9 mouse cellular contexts compared by ENCODE assay signal in the genomic region with DNA sequence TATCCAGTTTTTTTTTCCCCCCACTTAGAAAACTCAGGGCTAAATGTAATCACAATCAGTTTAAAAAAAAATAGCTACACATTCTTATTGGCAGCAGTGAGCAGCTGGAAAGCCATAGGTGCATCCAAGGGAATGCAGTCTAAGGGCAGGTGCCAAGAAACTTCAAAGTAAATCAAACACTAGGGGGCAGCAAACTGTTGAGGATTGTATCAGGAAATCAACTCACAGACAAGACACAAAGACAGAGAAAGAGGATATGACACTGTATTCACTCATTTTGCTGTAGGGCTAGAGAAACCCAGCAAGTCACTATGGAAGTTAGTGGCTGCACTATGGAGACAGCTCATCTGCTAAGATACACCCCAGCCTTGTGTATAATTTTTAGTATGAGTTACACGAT. TPM values are rescaled to one million over a fixed set of nuclear protein-coding genes. Genes with fewer than 3 reads are reported as not detected.
DNase-seq lines count a peak whose midpoint lies in the region; ATAC-seq and TF ChIP-seq lines count a peak whose summit lies in the region.
"Had no signal": no experiment of that assay in that cellular context is flagged by ENCODE, and none has a peak within 500 bp of the region (broad histone marks: within the 10 kb centered on the region; RNA-seq: fewer than 3 reads in every experiment).

No protein-coding gene starts in this region.

- H3K9ac ChIP-seq in kidney, embryonic 15.5 days: no peak overlapping the region
- H3K9ac ChIP-seq in hindbrain, embryonic 11.5 days (ENCODE audit: low read depth, low read length): no peak overlapping the region
- no peak overlapping the region for H3K9ac ChIP-seq in midbrain, embryonic 15.5 days
- no peak overlapping the region for H3K9ac ChIP-seq in stomach, postnatal 0 days (ENCODE audit: low read length)
- H3K9ac ChIP-seq: liver, embryonic 15.5 days had no signal

- no peaks in the 10 kb centered on the region for H3K9me3 ChIP-seq in kidney, embryonic 15.5 days (replicated peaks)
- H3K9me3 ChIP-seq in hindbrain, embryonic 11.5 days (ENCODE audit: control insufficient read depth, low read length): no peaks in the 10 kb centered on the region
- no peaks in the 10 kb centered on the region for H3K9me3 ChIP-seq in midbrain, embryonic 15.5 days
- H3K9me3 ChIP-seq in stomach, postnatal 0 days (ENCODE audit: control insufficient read depth, low read length): no peaks in the 10 kb centered on the region
- H3K9me3 ChIP-seq: liver, embryonic 15.5 days had no signal

- peak; percentile 67 for DNase-seq in kidney, adult 11 months
- peak; percentile 31 for DNase-seq in adrenal gland, adult 8-10 months
- peak; percentile 91 for DNase-seq in embryo, embryonic 11 days
- peak; percentile 84 for DNase-seq in hindbrain, embryonic 11.5 days (ENCODE audit: low spot score)
- DNase-seq in left cerebral cortex, adult 2 months (ENCODE audit: extremely low spot score in 1 of 2, low spot score in 2 of 2): peak; percentile 39 to 63
- DNase-seq in stomach, postnatal 0 days (ENCODE audit: low spot score): peak; percentile 29

- 57% methylated on average over 1 of the region's 1 CpGs for WGBS in kidney, embryonic 15.5 days
- WGBS in hindbrain, embryonic 11.5 days: 58% methylated on average over 1 of the region's 1 CpGs
- 47% methylated on average over 1 of the region's 1 CpGs for WGBS in midbrain, embryonic 15.5 days
- WGBS in stomach, postnatal 0 days: 31% methylated on average over 1 of the region's 1 CpGs

- H3K27ac ChIP-seq in kidney, embryonic 15.5 days: no peak overlapping the region
- no peak overlapping the region for H3K27ac ChIP-seq in hindbrain, embryonic 11.5 days (ENCODE audit: low read depth, low read length)
- H3K27ac ChIP-seq in left cerebral cortex, adult 2 months: peak overlapping the region; percentile 66
- H3K27ac ChIP-seq in midbrain, embryonic 15.5 days: peak overlapping the region; percentile 65; the same call in 1 of the 2 replicates
- H3K27ac ChIP-seq in stomach, postnatal 0 days (replicated peaks): no peak overlapping the region
- H3K27ac ChIP-seq: liver, embryonic 15.5 days had no signal

- peak; percentile 81 for TF ChIP-seq CTCF in left cerebral cortex, adult 2 months (IDR thresholded peaks at IDR 0.05)
- peak; percentile 88 for TF ChIP-seq CTCF in stomach, postnatal 0 days (IDR thresholded peaks at IDR 0.05; ENCODE audit: low read depth)

- no peak for ATAC-seq in kidney, embryonic 15.5 days (replicated peaks; ENCODE audit: low FRiP score)
- ATAC-seq in hindbrain, embryonic 11.5 days (ENCODE audit: low FRiP score): no peak
- no peak for ATAC-seq in midbrain, embryonic 15.5 days (replicated peaks)
- ATAC-seq in stomach, postnatal 0 days (ENCODE audit: low FRiP score, low TSS enrichment): no peak

- no peak for TF ChIP-seq EP300 in stomach, postnatal 0 days (optimal IDR thresholded peaks at IDR 0.05)

- no peak overlapping the region for H3K4me3 ChIP-seq in kidney, embryonic 15.5 days (replicated peaks)
- H3K4me3 ChIP-seq in hindbrain, embryonic 11.5 days (ENCODE audit: low read depth, low read length): no peak overlapping the region
- H3K4me3 ChIP-seq in left cerebral cortex, adult 2 months: no peak overlapping the region; the same call in 1 of the 2 replicates
- H3K4me3 ChIP-seq in midbrain, embryonic 15.5 days: no peak overlapping the region
- H3K4me3 ChIP-seq in stomach, postnatal 0 days (ENCODE audit: low read depth, low read length): no peak overlapping the region
- H3K4me3 ChIP-seq: liver, embryonic 15.5 days had no signal

- H3K4me1 ChIP-seq in kidney, embryonic 15.5 days: peaks cover 20% of the 10 kb centered on the region; the same call in 1 of the 2 replicates
- H3K4me1 ChIP-seq in hindbrain, embryonic 11.5 days (replicated peaks; ENCODE audit: control insufficient read depth, insufficient read depth, low read length): no peaks in the 10 kb centered on the region; the same call in 1 of the 2 replicates
- H3K4me1 ChIP-seq in midbrain, embryonic 15.5 days: peaks cover 40% of the 10 kb centered on the region
- no peaks in the 10 kb centered on the region for H3K4me1 ChIP-seq in stomach, postnatal 0 days (replicated peaks; ENCODE audit: control insufficient read depth, insufficient read depth)

- H3K36me3 ChIP-seq in kidney, embryonic 15.5 days: no peaks in the 10 kb centered on the region
- no peaks in the 10 kb centered on the region for H3K36me3 ChIP-seq in hindbrain, embryonic 11.5 days (ENCODE audit: control insufficient read depth, insufficient read depth, low read length)
- H3K36me3 ChIP-seq in midbrain, embryonic 15.5 days (replicated peaks): no peaks in the 10 kb centered on the region
- H3K36me3 ChIP-seq in stomach, postnatal 0 days (ENCODE audit: control insufficient read depth, insufficient read depth, low read length): no peaks in the 10 kb centered on the region
- H3K36me3 ChIP-seq: liver, embryonic 15.5 days had no signal

- no peak overlapping the region for H3K4me2 ChIP-seq in kidney, embryonic 15.5 days
- no peak overlapping the region for H3K4me2 ChIP-seq in hindbrain, embryonic 11.5 days (replicated peaks; ENCODE audit: low read depth, low read length)
- H3K4me2 ChIP-seq in midbrain, embryonic 15.5 days: no peak overlapping the region
- H3K4me2 ChIP-seq in stomach, postnatal 0 days (replicated peaks; ENCODE audit: low read depth): no peak overlapping the region
- H3K4me2 ChIP-seq: liver, embryonic 15.5 days had no signal

- no peaks in the 10 kb centered on the region for H3K27me3 ChIP-seq in kidney, embryonic 15.5 days
- no peaks in the 10 kb centered on the region for H3K27me3 ChIP-seq in hindbrain, embryonic 11.5 days (ENCODE audit: control insufficient read depth, insufficient read depth, low read length)
- no peaks in the 10 kb centered on the region for H3K27me3 ChIP-seq in midbrain, embryonic 15.5 days (replicated peaks)
- no peaks in the 10 kb centered on the region for H3K27me3 ChIP-seq in stomach, postnatal 0 days (ENCODE audit: control insufficient read depth, insufficient read depth, low read length)
- H3K27me3 ChIP-seq: liver, embryonic 15.5 days had no signal

- intact Hi-C loops in left cerebral cortex, adult 2 months (cut with DNase I): loop anchor here (1.0 to 5.0 kb wide), 6 partner anchors 121 to 408 kb away; no protein-coding TSS in a partner anchor

RNA-seq across cellular contexts. Expression of a gene that starts 42.9 kb away (rescaled TPM):
- 41.9 and 45.1 TPM in 2 replicates for polyA plus RNA-seq in kidney, embryonic 15.5 days (2015; fragmentation: Nextera tagmentation; extraction: Ambion mirVana)
- 10 to 100 TPM; 19.5 to 24.6 (median 23.3) TPM for total RNA-seq in adrenal gland, adult 8-10 months (2022)
- polyA plus RNA-seq in hindbrain, embryonic 11.5 days (2014; fragmentation: Nextera tagmentation; extraction: Ambion mirVana): 78.5 and 99.9 TPM in 2 replicates
- total RNA-seq in left cerebral cortex, adult 2 months (2021): 100 to 1,000 TPM; 199 to 232 TPM
- polyA plus RNA-seq in midbrain, embryonic 15.5 days (2015; fragmentation: Nextera tagmentation; extraction: Ambion mirVana): 67.8 and 70.4 TPM in 2 replicates
- polyA plus RNA-seq in stomach, postnatal 0 days (2015; fragmentation: Nextera tagmentation; extraction: Ambion mirVana): 17.8 and 21.6 TPM in 2 replicates

Comparison
In these comparisons a context has a peak if more than half of its experiments do, and no peak if none do; other contexts are left out.
1. DNase-seq: peak in every context shown above with its lines; median percentile 91 in embryo, embryonic 11 days; 84 in hindbrain, embryonic 11.5 days; 67 in kidney, adult 11 months; 51 in left cerebral cortex, adult 2 months; 31 in adrenal gland, adult 8-10 months; 29 in stomach, postnatal 0 days.
2. H3K27ac ChIP-seq: peak in left cerebral cortex, adult 2 months (single experiment) and midbrain, embryonic 15.5 days (single experiment); none in kidney, embryonic 15.5 days (single experiment), hindbrain, embryonic 11.5 days (single experiment) and stomach, postnatal 0 days (single experiment).